Mouse (Mus musculus) regulatory T cell (primary cell): ENCODE data around the gene Vmn1r114.
"Not testable (repeated sequence)": the region's sequence is repeated elsewhere in the genome, so short reads cannot be mapped to it uniquely, and the experiment has no call there.

Experiments used
- in situ Hi-C: fragments of 300-600 bp; cut with MboI, MseI; formaldehyde crosslinking; loops from one replicate; pipeline ENCODE4 v1.15.1; 2025; ENCODE audit warnings: high pct_unique_total_duplicates

Vmn1r114 gene

GRCm38 (mm10) chr7:20812086-20812485, at the start of gene Vmn1r114:
Gene Vmn1r114, minus strand, starts transcription at chr7:20812186.
- in situ Hi-C loops, result not testable (repeated sequence)

GRCm38 (mm10) chr7:20844885-20845284, 32.9 kb upstream of the Vmn1r114 start, which contains the start of gene Vmn1r115:
Gene Vmn1r115, minus strand, starts transcription at chr7:20844985.
- in situ Hi-C loops, result loop anchor here (10.0 to 25.0 kb wide), 2 partner anchors 470 to 942 kb away; partner anchors contain the start of genes Gm4177 and Vmn1r127

GRCm38 (mm10) chr7:20786985-20787384, 25.0 kb downstream of the Vmn1r114 start, which contains the start of gene Vmn1r113:
Gene Vmn1r113, plus strand, starts transcription at chr7:20787285.
- in situ Hi-C loops, result loop anchor here (25.0 kb wide), 2 partner anchors 450 to 1325 kb away; partner anchors contain the start of genes Gm16451 and Gm4133

GRCm38 (mm10) chr7:20770885-20771284, 41.1 kb downstream of the Vmn1r114 start, which contains the start of gene Vmn1r112:
Gene Vmn1r112, plus strand, starts transcription at chr7:20771185.
- in situ Hi-C loops, result loop anchor here (5.0 to 25.0 kb wide), 2 partner anchors 684 to 1991 kb away; partner anchors contain the start of genes Vmn1r157 and Vmn1r91
